Mouse (Mus musculus): ENCODE results near the gene Phgr1. TPM values are rescaled to one million over a fixed set of nuclear protein-coding genes. Genes with fewer than 3 reads are reported as not detected.

Gene Phgr1
- total RNA-seq, 2 experiments from 2014 or later: not detected

- TF ChIP-seq CTCF (conservative IDR thresholded peaks at IDR 0.05): no peak
- no peak for DNase-seq (ENCODE audit: low spot score in 2 of 2)
- Histone ChIP-seq H3K4me3 (no peak overlapping the region), H3K27ac (no peak overlapping the region)
These were observed 50.2 kb downstream of the Phgr1 start for GRCm38 (mm10) chr2:118822800-118823199.

DNA sequence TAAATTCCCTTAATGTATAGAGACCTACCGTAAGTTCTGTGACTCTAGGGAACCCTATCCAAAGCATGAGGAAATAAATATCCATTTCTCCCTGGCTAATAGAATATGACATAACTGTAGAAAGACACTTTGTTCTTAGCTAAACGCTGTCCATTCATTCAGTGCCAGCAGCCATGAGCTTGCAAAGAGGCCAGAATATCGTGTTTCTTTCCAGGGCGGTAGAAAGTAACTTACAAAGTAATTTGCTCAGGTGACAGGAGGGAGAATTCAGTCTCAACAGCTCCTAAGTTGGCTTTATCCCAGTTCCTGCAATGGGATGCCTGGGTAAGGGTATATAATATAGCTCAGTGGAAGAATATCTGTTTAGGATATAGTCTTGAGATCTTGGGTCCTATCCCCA lies 51.8 kb downstream of the Phgr1 start:
- no peak for TF ChIP-seq CTCF (conservative IDR thresholded peaks at IDR 0.05)
- Histone ChIP-seq H3K27ac (no peak overlapping the region), H3K4me3 (no peak overlapping the region)
- DNase-seq (ENCODE audit: low spot score in 2 of 2): no peak

Other genes with a start within 250 kb of the Phgr1 start
- 1 to 10 TPM; 1.9 to 2.8 TPM for gene Bmf, start 223.1 kb upstream of the Phgr1 start, total RNA-seq (2021)
- gene Bub1b, start 174.6 kb upstream of the Phgr1 start, total RNA-seq (2021): 1 to 10 TPM; 2.0 to 2.1 TPM
- gene Pak6, start 109.5 kb upstream of the Phgr1 start, total RNA-seq (2021): 10 to 100 TPM; 57.5 to 65.7 TPM
- gene Ankrd63, start 68.8 kb upstream of the Phgr1 start, total RNA-seq (2021): 10 to 100 TPM; 14.8 to 15.5 TPM
- 1 to 10 TPM; 2.3 to 2.6 TPM for gene Plcb2, start 44.3 kb upstream of the Phgr1 start, total RNA-seq (2021)
- gene Inafm2, start 27.0 kb upstream of the Phgr1 start, total RNA-seq (2021): 10 to 100 TPM; 62.1 to 66.7 TPM
- 1 to 10 TPM; 7.6 to 9.6 TPM for gene Ccdc9b, start 10.1 kb upstream of the Phgr1 start, total RNA-seq (2021)
- gene Disp2, start 7.0 kb downstream of the Phgr1 start, total RNA-seq (2021): 100 to 1,000 TPM; 263 to 273 TPM
- gene Knstrn, start 41.2 kb downstream of the Phgr1 start, total RNA-seq (2021): 1 to 10 TPM; 1.5 to 3.2 TPM
- gene Ivd, start 89.2 kb downstream of the Phgr1 start, total RNA-seq (2021): 100 to 1,000 TPM; 117 to 121 TPM
- 10 to 100 TPM; 58.6 to 61.1 TPM for gene Bahd1, start 127.6 kb downstream of the Phgr1 start, total RNA-seq (2021)
- gene Chst14, start 153.7 kb downstream of the Phgr1 start, total RNA-seq (2021): 1 to 10 TPM; 2.5 to 3.0 TPM